Mouse (Mus musculus) neural tube, embryonic 10.5 days (tissue): ENCODE measurements around the gene Gatad2a.
A peak's percentile ranks its signal among the peaks of the same experiment; 100 is the strongest.

Experiments used
- DNase-seq: peaks from one replicate; pipeline ENCODE4 v3.0.0-alpha.2; 2017; ENCODE audit warnings: low spot score; ENCODE audit errors: extremely low spot score

Gatad2a gene

DNA sequence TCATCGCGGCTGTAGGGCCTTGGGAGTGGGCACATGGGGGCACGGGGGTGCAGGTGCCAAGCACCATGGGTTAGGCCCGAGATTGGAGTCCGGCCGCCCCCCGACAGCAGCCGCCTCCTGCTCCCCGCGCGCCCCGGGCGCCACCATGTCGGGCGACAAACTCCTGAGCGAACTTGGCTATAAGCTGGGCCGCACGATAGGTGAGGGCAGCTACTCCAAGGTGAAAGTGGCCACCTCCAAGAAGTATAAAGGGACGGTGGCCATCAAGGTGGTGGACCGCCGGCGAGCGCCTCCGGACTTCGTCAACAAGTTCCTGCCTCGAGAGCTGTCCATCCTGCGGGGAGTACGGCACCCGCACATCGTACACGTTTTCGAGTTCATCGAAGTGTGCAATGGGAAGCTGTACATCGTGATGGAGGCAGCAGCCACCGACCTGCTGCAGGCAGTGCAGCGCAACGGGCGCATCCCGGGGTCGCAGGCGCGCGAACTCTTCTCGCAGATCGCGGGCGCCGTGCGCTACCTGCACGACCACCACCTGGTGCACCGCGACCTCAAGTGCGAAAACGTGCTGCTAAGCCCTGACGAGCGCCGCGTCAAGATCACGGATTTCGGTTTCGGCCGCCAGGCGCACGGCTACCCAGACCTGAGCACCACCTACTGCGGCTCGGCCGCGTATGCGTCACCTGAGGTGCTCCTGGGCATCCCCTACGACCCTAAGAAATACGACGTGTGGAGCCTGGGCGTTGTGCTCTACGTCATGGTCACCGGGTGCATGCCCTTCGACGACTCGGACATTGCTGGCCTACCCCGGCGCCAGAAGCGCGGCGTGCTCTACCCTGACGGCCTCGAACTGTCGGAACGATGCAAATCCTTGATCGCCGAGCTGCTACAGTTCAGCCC, 93.8 kb downstream of the Gatad2a start, which contains the start of the genes Tssk6, Ndufa13 and Yjefn3:
TSS of gene Tssk6 (plus strand) at position 22 of the 900 bp plus-strand sequence.
TSS of gene Ndufa13 (minus strand) at position 396 of the 900 bp plus-strand sequence.
TSS of gene Yjefn3 (minus strand) at position 550 of the 900 bp plus-strand sequence.
- DNase-seq: peak; percentile 64

DNA sequence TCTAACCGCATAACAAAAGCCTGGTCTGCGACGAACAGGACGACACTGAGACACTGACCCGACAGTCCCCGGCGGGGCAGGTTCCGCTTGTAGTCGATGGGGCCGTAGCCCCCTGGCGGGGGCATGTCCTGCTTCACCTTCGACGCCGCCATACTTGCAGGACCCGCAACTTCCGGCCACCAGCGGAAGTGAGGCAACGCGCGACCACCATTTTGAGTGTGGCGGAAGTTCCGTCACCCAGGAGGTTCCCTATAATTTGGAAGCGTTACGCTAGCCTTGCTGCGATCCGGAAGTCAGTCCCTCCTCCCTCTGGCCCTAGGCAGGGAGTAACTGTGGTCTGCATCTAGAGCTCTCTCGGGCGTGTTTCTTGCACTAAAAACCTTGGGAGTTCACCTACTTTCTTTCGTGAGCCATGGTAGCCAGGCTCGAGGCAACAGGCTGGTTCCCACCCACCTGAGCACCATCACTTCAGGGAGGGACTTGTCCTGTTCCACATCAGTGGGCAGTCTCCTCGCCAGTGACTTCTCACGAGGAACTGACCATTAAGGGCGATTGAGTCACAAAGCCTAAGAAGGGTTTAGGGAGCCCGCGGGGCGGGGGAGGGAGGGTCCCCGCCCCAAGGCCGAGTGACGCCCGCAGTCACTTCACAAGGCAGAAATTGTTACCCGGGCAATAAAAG, 94.6 kb downstream of the Gatad2a start:
- DNase-seq: peak; percentile 100

DNA sequence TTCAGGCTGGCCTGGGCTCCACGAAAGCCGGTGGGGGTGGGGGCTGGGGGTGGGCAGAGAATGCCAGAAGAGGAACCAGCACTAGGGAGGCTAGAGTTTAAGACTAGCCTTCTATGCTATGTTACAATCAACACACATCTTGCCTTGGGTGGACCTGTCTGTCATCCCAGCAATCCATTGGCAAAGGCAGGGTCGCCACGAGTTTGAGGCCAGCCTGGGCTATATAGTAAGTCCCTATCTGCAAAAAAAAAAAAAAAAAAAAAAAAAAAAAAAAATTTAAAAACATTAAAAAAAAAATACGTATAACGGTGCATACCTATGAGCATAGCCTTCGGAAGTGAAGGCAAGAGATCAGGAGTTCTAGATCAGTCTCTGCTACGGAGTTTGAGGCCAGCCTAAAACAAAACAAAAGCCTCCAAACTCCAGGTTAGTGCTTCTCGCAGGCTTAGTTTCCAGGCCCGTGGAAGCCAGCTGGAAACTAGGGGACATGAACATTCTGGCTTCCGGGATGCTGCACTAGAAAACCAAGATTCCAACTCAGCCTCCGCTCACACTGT, 95.2 kb downstream of the Gatad2a start:
- DNase-seq: no peak

DNA sequence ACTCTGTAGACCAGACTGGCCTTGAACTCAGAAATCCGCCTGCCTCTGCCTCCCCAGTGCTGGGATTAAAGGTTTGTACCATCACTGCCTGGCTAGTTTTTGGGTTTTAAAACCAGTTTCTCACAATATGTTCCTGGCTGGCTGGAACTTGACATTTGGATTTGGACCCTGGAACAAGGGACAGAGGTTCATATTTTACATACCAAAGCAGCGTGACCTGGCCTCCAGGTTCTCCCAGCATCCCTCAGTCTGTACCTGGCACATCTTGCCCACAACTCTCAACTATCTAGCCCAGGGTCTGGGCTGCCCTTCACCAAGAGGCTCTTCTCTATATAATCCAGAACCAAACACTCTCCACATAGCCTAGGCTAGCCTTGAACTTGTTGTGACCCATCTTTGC, 96.3 kb downstream of the Gatad2a start:
- DNase-seq: no peak

DNA sequence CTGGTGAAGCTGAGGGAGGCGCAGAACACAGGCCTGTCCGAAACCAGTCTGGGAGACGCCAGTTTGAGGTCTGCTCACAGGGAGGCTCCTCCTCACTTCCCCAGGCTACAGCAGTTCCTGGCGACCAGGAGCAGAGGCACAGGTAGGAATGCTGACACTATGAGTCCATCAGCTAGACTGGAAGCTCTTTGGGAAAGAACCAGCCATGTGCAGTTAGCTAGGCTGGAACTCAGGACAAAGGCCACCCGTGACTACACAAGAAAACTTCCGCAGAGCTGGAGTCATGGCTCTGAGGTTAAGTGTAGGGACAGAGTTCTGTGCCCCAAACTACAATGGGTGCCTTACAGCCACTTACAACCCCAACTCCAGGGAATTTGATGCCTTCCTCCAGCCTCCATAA, 98.3 kb downstream of the Gatad2a start:
- DNase-seq: no peak

DNA sequence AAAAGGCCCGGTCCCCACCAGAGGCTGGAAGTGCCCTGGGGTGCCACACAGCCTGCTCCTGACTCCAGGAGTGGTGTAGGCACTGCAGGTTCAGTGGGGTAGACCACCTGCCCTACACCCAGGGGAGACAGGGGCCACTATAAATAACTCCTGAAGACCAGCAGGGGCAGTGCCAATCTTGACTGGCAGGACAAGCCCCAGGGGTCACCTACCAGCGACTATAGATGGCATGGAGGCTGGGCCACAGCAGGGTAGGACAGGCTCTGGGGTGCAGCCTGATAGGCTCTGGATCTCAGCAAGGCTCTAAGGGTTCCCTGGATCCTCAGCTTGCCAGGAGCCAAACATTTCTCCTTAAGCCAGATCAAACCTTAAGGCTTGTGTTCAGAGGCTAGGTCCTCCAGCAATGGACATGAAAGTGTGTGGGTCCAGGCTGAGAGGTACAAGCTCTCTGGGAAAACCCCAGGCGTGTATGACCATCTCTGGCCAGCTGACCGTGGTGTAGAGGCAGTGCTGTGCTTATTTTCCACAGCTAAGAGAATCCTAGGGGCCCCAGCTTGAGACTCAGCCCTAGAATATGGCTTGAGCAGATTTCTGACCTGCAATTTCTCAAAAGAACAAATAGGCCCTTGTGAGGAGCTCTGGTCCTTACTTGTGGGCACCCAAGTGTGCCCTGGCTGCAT, 100.3 kb downstream of the Gatad2a start:
- no peak for DNase-seq

DNA sequence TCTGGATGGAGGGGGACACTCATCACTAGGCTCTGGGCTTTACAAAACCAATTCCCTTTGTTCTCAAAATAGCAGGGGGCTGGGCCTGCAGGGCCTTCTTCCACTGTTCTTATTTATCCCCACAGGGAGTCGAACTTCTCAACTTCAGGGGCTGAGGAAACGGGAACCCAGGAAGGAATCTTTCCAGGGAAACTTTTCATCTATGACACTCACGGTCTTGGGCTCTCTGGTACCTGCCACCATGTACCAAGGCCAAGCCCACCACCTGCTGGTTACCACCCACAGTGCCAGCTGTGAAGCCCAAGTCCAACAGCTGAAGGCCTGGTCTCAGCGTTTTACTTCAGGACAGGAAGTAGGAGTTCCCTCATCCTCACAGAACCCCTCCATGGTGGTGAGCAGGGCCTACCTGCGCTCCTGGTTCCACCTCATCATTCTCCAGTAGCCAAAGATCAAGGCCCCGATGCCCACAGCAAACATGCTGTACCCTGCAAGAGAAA, 101.3 kb downstream of the Gatad2a start:
- DNase-seq: no peak

DNA sequence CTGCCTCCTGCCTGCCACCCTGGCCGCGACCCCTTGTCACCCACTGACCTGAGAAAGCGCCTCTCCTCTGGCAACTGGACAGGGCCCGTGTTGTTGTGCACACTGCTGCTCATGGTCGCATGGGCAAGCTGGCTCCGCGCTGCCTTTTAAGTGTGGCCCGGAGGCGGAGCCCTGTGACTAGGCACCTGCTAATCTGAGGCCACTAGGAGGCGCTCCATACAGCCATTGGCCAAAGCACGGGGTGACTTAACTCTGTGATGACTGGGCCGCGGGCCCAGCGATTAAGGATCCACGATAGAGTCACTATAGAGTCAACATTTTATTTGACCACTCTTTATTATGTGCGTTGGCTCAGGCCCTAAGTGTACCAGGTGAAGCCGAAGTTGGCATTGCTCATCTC, 102.3 kb downstream of the Gatad2a start:
- peak; percentile 53 for DNase-seq

DNA sequence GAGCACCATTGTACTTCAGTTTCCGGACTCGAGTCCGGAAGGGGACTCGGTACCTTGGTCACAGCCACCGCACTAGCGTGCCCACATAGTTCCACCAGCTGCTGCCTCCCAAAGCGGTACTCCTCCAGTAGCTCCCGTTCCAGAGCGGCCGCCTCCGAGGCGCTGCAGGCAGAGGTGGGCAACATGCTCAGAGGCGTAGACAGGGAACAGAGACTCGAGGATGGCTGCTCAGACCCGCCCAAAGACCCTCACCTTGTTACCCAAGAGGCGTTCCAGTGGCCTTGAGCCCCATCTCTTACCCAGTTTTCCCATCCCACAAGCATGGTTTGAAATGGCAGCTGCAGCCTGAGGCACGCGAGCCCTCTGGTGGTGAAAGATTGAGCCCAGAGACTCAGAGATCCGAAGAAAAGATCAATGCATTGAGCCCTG, 105.4 kb downstream of the Gatad2a start:
- peak; percentile 62 for DNase-seq

DNA sequence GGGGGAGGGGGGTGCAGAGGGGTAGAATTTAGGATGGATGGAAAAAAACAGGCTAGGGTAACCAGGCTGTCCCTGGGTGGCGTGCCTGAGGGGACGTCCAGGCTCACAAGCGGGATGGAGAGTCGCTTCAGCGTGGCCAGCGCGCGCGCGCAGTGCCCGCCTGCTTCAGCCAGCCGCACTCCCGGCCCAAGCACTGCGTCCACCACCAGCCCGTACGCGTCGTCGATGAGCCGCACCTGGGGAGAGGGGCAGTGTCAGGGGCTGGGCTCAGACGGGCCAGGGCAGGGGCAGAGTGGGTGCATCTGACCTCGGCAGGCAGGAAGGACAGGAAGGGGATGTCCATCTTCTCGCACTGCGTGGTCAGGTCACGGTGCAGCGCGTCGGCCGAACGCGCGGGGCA, 107.3 kb downstream of the Gatad2a start:
- no peak for DNase-seq

DNA sequence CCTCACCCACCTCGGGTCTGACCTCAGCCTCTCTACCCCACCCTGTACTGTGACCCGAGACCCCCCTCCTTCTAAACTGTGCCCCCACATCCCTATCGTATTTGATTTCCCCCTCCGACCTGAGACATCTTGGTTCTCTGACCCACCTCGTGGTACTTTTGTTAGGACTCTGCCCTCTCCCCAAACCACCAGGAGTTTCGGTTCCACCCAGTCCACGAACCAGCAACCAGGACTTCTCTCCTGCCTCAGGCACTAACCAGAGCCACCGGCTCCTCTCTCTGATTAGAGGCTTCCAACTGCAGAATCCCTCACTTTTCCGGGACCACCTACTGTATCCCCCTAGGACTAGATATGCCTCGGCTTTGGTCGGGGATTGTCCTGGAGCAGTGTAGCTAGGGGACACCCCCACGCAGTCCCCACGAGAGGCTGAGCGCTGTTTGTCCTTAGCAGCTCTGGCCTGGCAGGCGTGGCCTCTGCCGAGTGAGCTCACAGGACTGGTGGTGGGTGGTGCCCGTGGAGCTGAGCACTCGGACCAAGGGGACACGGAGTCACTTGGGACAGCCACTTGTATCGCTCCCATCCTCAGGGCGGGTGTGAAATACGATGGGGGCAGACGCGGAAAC, 107.8 kb downstream of the Gatad2a start:
- peak; percentile 49 for DNase-seq

DNA sequence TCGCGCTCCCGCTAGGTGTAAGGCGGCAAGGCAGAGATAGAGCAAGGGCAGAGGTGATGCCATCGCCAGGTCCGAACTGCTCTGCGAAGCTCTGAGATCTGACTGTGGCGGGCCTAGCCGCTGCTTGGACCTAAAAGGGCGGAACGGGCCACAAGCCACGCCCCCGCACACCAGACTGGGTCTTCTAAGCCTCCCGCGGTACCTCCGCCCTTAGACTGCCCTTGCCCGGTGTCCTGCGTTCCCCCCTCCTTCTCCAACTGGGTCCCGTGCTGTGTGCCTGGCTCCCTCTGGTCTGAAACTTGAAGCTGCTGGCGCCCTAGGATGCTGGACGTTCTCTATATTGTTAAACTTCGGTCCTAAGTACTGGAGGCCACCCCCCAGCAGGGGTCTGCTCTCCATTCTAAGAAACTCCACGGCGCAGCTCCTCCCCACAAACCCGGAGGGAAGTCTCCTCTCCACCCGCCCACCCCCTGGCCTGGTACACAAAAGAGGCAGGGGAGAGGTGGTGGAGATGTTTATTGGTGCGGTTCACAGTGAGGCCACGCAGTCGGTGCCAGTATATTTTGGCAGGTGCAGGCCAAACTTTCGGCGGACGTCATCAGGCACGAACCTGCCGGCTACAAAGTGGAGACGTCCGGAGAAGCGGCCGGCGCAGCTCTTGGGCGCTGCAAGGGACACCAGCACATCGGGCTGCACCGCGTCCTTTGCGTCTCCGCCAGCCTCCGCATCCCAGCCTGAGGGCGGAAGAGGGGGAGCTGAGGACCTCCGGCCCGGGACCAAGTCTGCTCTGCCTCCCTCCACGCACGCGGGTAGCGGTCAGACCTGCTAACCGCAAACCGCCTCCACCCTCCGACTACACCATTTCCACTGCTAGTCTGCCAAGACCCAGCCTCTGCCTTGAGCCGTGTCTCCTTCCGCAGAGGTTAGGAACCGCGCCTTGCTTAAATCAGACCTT, 108.6 kb downstream of the Gatad2a start, which contains the start of gene Cilp2:
TSS of gene Cilp2 (minus strand) at position 399 of the 955 bp plus-strand sequence.
- DNase-seq: peak; percentile 55

DNA sequence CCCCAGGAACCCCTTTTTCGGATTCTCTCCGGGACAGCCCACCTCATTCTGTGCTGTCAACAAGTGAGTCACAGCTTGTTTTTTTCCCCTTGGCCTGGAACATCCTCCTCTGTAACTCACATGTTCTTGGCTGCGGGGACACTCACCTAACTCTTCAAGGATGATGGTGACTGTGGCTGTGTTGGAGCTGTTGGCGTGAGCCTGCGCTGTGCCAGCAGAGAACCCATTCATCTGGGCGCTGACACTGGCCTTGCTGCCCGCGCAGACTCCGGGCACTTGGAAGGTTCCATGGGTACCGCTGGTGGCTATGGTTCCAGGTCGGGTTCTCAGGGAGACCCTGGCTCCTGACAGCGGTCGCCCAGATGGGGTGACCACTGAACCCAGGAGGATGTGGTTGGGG, 112.0 kb downstream of the Gatad2a start:
- DNase-seq: no peak

DNA sequence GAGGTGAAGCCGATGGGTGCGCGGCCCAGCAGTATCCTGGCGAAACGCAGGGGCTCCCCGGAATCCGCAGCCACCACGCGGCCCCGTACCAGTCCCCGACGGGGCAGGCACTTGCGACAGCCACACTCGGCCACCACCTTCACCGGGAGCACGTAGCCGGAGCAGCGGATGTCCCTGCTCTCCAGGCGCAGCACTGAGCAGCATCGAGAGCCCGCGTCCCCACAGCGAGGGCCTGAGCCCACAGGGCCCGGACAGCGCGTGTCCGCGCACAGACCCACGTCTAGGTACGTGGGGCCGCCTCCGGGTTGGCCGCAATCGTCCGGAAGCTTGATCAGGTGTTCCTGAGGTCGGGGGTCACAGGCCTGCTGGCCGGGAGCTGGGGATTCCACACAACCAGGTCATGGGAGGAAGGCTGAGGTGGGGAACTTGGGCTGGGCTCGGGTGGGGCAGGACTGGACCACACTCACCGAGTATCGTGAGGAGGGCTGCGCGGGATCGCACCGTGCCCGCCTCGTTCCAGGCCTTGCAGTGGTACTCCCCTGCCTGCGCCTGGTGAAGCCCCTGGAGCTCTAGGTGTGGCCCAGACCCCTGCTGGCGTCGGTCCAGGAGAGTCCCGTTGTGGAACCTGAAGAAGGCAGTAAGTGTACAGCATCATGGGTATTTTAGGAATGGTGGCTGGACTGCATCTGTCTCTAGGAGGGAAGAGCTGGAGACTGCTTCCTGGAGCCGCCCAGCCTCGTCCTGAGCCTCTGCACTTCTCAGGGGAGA, 113.2 kb downstream of the Gatad2a start:
- DNase-seq: peak; percentile 41

DNA sequence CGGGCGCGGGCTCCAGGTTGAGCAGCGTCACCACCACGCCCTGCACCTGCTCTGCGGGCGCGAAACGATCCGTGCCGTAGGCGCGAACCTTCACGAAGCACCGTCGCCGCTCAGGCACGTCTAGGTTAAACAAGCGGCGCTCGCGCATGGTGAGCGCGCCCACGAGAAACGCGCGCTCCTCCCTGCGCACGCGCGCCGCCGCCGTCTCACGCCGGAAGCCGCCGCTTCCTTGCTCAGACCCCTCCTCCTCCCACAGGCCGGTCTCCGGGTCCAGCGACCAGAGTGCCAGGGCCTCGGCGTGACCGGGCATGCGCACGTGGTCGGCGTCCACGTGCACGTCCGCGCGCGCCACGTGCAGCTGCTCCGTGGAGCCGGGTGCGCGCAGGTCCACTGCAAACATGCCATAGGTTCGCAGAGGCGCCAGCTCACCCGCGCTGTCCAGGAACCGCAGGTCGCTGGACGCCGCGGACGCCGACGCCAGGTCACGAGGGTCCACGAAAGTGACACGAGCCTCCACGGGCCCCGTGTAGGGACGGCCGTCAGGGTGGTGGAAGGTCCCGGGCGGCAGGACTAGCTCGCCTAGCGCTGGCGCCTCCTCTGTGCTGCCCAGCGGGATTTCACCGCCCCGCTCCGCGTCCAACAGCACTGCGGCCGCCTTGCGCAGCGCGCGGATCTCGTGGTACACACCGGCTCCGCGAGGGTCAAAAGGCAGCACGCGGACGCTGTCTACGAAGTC, 114.0 kb downstream of the Gatad2a start:
- DNase-seq: peak; percentile 49

DNA sequence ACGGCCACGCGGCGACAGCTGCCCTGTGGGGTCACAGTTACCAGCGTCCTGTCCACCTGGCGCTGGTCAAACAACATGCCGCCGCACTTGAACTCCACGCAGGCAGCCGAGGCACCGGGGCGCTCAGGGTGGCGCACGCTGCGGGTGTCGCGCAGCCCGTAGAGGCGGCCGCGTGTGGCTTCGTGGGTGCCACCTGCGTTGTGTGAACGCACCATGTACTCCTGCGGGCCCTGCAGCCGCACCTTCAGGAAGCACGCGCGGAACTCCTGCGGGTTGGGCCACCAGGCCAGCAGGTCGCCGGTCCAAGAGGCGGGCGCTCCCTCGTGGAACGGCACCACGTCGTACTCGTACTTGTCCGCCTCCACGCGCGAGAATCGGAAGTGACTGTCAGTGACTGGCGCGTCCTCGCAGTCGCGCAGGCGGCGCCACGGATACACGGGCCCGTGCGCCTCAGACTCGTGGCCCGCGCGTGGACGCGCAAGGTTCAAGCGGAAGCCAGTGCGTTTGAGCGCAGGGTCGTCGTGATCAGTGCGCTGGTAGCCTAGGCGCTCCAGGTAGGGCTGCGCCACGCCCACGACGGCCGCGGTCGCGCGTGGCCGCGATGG, 114.8 kb downstream of the Gatad2a start:
- no peak for DNase-seq

DNA sequence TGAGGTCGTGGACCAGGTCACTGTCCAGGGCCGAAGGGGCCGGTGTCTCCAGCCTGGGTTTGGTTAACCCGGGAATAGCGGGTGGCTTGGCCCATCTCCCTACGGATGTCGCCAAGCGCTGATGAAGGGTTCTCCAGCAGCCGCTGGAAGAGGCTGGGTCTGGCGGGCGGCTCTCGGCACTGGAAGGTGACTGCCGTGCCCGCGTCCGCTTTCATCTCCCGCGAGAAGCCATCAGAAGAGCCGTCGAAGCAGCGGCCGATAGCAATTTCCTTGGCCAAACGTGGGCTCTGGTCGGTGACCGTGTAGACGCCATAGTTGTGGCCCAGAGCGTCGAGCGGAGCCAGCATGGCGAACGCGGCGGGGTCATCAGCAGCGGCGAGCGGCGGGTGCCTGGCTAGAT, 115.3 kb downstream of the Gatad2a start:
- DNase-seq: no peak

DNA sequence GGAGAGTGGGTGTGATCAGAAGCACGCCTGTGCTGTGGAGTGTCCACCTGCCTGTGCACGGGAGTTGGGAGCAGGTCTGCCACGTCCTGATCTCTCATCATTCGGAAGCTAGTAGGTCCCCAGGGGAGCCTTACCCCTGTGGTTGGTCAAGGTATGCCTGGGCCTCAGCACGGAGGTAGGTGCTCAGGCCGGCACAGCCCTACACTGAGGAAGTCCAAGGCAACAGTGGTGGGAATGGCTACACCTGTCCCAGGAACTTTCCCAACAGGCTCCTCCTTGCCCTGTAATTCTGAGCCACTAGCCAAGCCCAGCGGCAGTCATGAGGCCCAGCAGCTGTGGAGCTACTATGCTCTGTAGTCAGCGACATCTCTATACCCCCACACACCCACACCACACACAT, 116.5 kb downstream of the Gatad2a start:
- DNase-seq: no peak
